Mouse (Mus musculus): ENCODE data around the gene Ptpn4.

The Ptpn4 gene

DNA sequence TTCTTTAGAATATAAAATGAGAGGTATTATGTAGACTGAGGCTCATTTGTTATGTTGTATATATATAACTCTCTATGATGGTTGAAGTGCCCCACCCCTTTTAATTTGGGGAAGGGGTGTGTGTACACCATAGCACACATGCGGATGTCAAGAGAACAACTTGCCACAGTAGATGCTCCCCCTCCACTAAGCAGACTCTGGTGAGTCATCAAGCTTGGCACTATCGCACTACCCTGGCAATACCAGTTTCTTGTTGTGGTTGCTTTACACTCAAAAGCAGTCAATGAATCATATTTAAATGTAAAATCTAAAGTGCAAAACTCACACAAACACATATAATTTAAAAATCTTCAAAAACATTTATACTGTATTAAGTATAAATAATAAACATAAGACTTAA is 31.4 kb downstream of the Ptpn4 start:
- no peak for DNase-seq

GRCm38 (mm10) chr1:119804586-119804985 is 32.8 kb downstream of the Ptpn4 start:
- no peak for DNase-seq

GRCm38 (mm10) chr1:119795174-119795573 is 42.2 kb downstream of the Ptpn4 start:
- no peak for DNase-seq

- no peak for DNase-seq
Measured at GRCm38 (mm10) chr1:119794342-119794741, 43.1 kb downstream of the Ptpn4 start.

DNA sequence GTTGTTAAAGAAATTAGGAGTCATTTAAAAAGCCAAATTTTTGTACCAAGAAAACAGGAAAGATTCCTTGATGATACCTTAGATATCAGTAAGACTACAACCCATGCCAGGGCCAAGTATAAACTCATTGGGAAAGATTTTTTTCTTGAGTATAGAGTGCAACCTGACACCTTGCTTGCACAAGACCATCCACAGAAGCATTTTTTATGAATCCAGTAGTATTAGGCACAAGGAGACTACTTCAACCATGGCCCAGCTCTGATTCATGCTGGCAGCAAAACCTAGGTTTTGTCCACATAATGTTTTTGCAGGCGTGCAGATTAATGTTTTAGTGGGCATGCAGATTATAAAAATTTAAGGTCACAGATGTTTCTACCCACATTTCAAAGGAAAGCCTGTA is 46.8 kb downstream of the Ptpn4 start:
- DNase-seq = no peak

GRCm38 (mm10) chr1:119775915-119776314 is 61.5 kb downstream of the Ptpn4 start:
- DNase-seq = no peak

DNA sequence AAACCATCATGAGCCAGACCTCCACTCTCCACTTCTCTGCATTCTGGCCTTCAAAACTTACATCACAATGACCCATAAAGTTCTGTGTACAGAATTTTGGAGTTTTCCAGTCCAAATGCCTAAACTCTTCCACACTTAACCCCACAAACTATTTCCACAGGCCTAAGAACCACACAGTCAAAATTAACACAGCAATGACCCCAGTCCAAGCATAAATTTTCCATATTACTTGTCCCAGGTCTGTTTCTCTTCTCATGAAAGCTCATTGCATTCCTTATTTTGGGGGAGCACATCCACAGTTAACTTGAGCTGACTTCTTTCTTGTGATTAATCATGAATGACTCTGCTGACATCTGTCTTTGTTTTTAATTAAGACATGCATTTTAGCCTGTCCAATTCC is 101.7 kb downstream of the Ptpn4 start:
- no peak for DNase-seq

- no peak for DNase-seq
Measured at GRCm38 (mm10) chr1:119734801-119735200, 102.6 kb downstream of the Ptpn4 start.

- no peak for DNase-seq
Measured at GRCm38 (mm10) chr1:119731166-119731565, 106.2 kb downstream of the Ptpn4 start.

GRCm38 (mm10) chr1:119713017-119713416 is 124.4 kb downstream of the Ptpn4 start:
- DNase-seq = no peak

- no peak for DNase-seq
Measured at GRCm38 (mm10) chr1:119706471-119707217, 130.8 kb downstream of the Ptpn4 start.

GRCm38 (mm10) chr1:119696860-119697259 is 140.6 kb downstream of the Ptpn4 start:
- no peak for DNase-seq

DNA sequence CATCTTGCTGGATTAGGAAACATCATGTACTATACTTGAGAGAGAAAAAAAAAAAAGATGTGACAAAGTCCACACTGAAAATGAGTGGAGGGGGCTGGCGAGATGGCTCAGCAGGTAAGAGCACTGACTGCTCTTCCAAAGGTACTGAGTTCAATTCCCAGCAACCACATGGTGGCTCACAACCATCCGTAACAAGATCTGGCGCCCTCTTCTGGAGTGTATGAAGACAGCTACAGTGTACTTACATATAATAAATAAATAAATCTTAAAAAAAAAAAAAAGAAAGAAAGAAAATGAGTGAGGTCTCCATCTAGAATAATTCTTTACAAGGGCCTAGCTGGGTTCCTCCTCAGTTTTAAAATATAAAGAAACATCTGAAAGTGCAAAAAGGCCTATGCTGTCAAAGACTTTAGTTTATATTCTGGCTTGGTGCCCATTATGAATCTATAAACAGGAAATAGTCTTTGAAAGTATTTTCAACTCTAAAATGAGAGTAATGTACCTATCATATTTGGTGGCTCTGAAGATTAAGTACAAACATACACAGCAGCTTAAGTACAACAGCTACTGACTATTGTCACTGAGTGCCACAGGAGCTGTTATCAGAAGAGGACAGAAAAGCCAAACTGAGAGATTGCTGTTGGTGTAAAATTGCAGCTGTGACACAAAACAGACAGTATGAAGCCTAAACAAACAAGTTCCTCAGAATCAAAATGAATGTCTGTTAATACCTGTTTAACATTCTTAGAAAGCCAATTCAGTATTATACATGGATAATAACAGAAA is 151.4 kb downstream of the Ptpn4 start:
- no peak for DNase-seq

DNA sequence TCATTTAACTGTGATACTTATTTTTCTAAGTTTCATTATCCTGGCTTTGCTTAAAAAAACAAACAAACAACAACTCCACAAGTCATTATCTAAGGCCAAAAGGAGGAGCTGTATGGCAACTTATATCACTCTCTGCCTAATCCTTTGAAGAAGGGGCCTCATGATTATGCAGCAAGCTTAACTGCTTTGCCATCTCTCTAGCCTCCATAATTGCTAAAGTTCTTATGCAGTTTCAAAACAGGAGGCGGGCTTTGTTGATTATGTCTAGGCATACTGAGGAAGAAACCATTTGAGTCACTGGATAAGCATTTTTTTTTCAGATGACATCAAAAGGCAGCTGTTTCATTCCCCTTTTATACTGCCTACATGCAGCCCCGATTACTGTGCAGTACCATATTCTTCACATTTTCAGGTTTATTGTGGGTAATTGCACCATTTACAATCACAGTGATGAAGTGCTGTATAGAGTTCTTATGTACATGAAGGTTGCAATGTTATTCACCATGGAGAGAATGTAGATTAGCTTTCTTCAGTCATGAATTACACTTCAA is 155.7 kb downstream of the Ptpn4 start:
- no peak for DNase-seq

DNA sequence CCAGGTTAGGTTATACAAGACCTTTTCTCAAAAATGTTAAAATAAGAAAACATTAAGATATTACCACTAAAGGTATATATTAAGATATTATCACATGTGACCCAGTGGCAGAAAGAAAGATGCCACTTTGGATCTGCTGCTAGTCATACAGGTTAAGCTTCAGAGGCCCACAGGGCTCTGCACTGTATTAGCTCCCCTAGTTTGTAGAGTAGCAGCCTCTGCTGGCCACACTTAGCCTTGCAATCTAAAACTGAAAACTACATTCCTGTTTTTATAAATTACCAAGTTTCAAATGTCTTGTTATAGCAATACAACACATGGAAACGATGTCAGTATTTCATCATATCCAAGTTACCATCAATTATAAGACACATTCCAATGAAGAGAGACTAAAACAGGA is 162.4 kb downstream of the Ptpn4 start:
- peak; percentile 9 to 29 for DNase-seq

DNA sequence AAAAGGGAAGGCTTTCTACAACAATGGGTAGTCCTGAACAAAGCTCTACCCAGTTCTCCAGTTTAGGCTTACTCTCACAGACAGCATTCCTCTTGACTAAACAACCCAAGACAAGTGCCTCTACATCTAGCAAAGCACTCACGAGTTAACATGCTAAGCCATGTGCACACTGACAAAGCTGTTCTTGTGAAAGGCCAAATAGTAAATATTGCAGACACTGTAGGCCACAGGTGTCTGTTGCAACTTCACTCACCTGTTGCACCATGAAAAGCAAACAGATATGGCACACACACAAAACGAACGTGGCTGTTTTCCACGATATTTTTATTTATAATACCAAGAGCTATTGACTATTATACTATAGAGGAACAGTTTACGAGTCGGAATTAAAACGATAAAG is 170.5 kb downstream of the Ptpn4 start:
- peak; percentile 46 to 72 for DNase-seq

GRCm38 (mm10) chr1:119654307-119654706 is 183.1 kb downstream of the Ptpn4 start:
- DNase-seq = no peak

DNA sequence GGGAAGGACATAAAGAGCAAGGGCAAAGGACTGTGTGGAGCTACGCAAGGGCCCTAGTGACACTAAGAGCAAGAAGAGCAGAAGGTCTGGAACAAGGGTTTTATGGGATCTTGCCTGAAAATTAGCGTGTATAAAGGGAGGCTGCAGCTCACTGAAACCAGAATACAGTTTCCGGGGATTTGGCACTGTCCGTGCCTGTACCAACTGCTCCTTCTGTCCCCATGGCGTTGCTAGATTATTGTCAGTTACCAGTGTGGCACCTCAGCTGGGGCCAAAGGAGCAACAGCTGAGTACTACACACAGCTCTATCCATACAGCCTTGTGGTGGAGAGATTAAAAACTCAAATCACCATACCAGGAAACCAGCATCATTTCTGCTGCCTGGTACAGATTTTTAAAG is 187.0 kb downstream of the Ptpn4 start:
- DNase-seq = no peak

GRCm38 (mm10) chr1:119649627-119650026 is 187.8 kb downstream of the Ptpn4 start:
- peak; percentile 36 to 51 for DNase-seq

GRCm38 (mm10) chr1:119648205-119649111 is 189.0 kb downstream of the Ptpn4 start, which contains the start of gene Epb41l5:
Gene Epb41l5 (minus strand): TSS chr1:119649000.
- DNase-seq = peak; percentile 87 to 89

DNA sequence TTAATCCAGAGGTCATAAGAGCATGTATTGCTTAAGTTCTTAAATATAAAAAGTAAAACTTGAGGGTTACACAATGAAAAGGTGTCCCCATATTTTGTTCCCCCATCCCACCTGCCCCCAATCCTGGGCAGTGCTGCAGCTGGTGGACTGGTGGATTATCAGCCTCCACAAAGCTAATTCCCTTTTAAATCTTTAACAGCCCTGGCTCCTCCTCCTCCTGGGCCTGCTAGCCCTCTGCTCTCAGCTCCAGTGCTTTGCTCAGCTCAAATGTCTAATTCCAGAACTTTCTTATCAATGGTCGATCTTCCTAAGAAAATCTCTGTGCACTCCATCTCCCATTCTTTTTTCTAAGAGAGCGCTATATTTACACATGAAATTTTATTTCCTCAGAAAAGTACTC is 191.1 kb downstream of the Ptpn4 start:
- DNase-seq = no peak

GRCm38 (mm10) chr1:119642367-119642766 is 195.0 kb downstream of the Ptpn4 start:
- peak; percentile 33 to 51 for DNase-seq

All from lung, adult 18-20 months (tissue).